Mouse (Mus musculus): Measurements from ENCODE around the gene Lrmda. TPM values are rescaled to one million over a fixed set of nuclear protein-coding genes. Genes with fewer than 3 reads are reported as not detected.
A peak's percentile ranks its signal among the peaks of the same experiment; 100 is the strongest.

Gene Lrmda
- polyA plus RNA-seq, 1 experiment from 2014 or later = 0.60 TPM

GRCm38 (mm10) chr14:22545887-22546675 is 526.6 kb downstream of the Lrmda start:
- no peak for DNase-seq (ENCODE audit: low spot score)
- Histone ChIP-seq H3K27me3 (ENCODE audit: insufficient read depth, poor library complexity, severe bottlenecking) (peaks cover 12% of the 10 kb centered on the region; the same call in 1 of the 2 replicates), H3K27ac (no peak overlapping the region), H3K4me1 (no peaks in the 10 kb centered on the region), H3K4me3 (no peak overlapping the region), H3K9me3 (no peaks in the 10 kb centered on the region), H3K36me3 (no peaks in the 10 kb centered on the region)
- WGBS = 67% methylated on average over 8 of the region's 8 CpGs

DNA sequence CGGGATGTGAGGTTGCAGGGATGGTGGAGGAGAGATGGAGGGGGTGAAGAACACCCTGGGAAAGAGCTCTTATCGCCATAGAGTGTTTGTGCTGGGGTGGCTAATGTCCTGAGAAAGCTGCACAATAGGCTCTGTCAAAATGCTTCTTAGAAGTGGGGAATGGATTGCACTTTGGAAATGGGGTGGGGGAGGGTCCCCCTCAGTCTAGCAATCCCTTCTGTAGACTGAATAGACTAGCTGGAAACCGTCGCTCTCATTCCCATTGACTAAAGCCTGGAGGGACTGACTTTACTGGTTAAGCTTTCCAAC is 527.1 kb downstream of the Lrmda start:
- Histone ChIP-seq H3K4me1 (no peaks in the 10 kb centered on the region), H3K27me3 (ENCODE audit: insufficient read depth, poor library complexity, severe bottlenecking) (peaks cover 12% of the 10 kb centered on the region; the same call in 1 of the 2 replicates), H3K4me3 (no peak overlapping the region), H3K27ac (no peak overlapping the region), H3K36me3 (no peaks in the 10 kb centered on the region), H3K9me3 (no peaks in the 10 kb centered on the region)
- no peak for DNase-seq (ENCODE audit: low spot score)
- 63% methylated on average over 4 of the region's 4 CpGs for WGBS

DNA sequence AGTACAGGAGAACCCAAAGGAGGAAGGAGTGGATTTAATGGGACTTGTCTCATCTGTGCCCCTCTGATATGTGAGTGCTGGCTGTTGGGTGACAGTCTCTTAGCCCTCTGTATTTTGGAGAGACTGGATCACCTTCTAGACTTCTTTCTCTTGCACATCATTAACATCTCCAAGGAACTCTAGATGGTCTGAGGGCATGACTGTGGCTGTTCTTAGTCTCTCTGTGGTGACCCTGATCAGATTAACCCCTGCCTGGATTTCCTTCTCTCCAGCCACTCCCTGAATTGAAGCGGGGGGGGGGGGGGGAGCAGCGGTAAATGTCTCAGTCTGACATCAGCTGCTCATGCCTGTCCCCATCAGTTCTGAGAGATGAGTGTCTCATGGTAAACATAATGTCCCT is 528.8 kb downstream of the Lrmda start:
- Histone ChIP-seq H3K9me3 (no peaks in the 10 kb centered on the region), H3K4me1 (no peaks in the 10 kb centered on the region), H3K36me3 (no peaks in the 10 kb centered on the region), H3K27me3 (ENCODE audit: insufficient read depth, poor library complexity, severe bottlenecking) (peaks cover 12% of the 10 kb centered on the region; the same call in 1 of the 2 replicates), H3K27ac (no peak overlapping the region), H3K4me3 (no peak overlapping the region)
- 46% methylated on average over 2 of the region's 2 CpGs for WGBS
- no peak for DNase-seq (ENCODE audit: low spot score)

- WGBS = 87% methylated on average over 2 of the region's 2 CpGs
- H3K9me3 ChIP-seq = no peaks in the 10 kb centered on the region
- no peak for DNase-seq (ENCODE audit: low spot score)
- no peak overlapping the region for H3K4me3 ChIP-seq
- no peaks in the 10 kb centered on the region for H3K4me1 ChIP-seq
- H3K27ac ChIP-seq = no peak overlapping the region
- H3K36me3 ChIP-seq = no peaks in the 10 kb centered on the region
- H3K27me3 ChIP-seq (ENCODE audit: insufficient read depth, poor library complexity, severe bottlenecking) = peaks cover 7% of the 10 kb centered on the region; the same call in 1 of the 2 replicates
Measured at GRCm38 (mm10) chr14:22549166-22549565, 529.7 kb downstream of the Lrmda start.

DNA sequence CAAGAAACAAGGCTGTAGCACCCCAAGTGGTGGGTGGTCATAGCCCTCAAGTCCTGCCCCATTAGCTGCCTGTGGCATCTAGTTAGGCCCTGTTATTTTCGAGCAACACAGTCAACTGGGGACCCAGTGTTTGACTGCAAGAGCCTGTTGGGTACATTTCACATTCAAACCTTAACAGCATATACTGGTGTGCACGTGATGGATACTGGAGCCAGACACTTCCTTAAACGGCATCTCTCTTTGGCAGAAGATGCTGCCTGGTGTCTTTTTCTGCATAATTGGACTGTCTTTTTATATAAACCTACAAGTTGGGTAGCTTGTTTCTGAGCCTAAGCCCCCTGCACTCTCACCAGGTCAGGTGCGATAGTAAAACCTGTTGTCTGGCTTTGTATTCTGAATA is 532.8 kb downstream of the Lrmda start:
- 82% methylated on average over 4 of the region's 4 CpGs for WGBS
- no peak overlapping the region for H3K4me3 ChIP-seq
- H3K27me3 ChIP-seq (ENCODE audit: insufficient read depth, poor library complexity, severe bottlenecking) = 0 out of 2 replicates have a peak, but pooled peaks cover 5% of the 10 kb centered on the region

GRCm38 (mm10) chr14:22552841-22553240 is 533.3 kb downstream of the Lrmda start:
- no peak for DNase-seq (ENCODE audit: low spot score)
- Histone ChIP-seq H3K27ac (no peak overlapping the region), H3K9me3 (no peaks in the 10 kb centered on the region), H3K4me3 (no peak overlapping the region), H3K27me3 (ENCODE audit: insufficient read depth, poor library complexity, severe bottlenecking) (0 out of 2 replicates have a peak, but pooled peaks cover 5% of the 10 kb centered on the region), H3K4me1 (no peaks in the 10 kb centered on the region), H3K36me3 (no peaks in the 10 kb centered on the region)
- WGBS = 60% methylated on average over 3 of the region's 3 CpGs

More for the DNA sequence above, 532.8 kb downstream of the Lrmda start:
- H3K27ac ChIP-seq = no peak overlapping the region
- no peaks in the 10 kb centered on the region for H3K4me1 ChIP-seq
- no peak for DNase-seq (ENCODE audit: low spot score)
- no peaks in the 10 kb centered on the region for H3K9me3 ChIP-seq
- no peaks in the 10 kb centered on the region for H3K36me3 ChIP-seq

DNA sequence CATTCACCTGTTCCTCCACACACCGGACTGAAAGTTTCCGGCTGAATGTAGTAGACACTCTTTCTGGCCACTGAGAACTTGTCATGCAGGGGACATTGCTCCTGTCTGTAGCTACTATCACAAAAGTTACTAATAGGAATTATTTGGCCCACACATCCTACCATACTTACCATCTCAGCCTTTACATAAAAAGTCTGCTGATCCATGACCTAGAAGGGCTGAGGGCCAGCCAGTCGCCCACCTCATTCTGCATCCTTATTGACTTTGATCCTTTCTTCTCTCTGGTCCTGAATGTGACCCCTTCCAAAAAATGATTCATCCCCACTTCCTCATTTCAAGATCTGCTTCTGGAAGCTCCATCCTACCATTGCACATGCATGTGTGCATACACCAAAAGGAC is 534.2 kb downstream of the Lrmda start:
- H3K27ac ChIP-seq = no peak overlapping the region
- DNase-seq (ENCODE audit: low spot score) = peak; percentile 66
- H3K4me1 ChIP-seq = no peaks in the 10 kb centered on the region
- no peak overlapping the region for H3K4me3 ChIP-seq
- H3K9me3 ChIP-seq = no peaks in the 10 kb centered on the region
- H3K36me3 ChIP-seq = no peaks in the 10 kb centered on the region
- H3K27me3 ChIP-seq (ENCODE audit: insufficient read depth, poor library complexity, severe bottlenecking) = 0 out of 2 replicates have a peak, but pooled peaks cover 5% of the 10 kb centered on the region
- 90% methylated on average over 3 of the region's 3 CpGs for WGBS

DNA sequence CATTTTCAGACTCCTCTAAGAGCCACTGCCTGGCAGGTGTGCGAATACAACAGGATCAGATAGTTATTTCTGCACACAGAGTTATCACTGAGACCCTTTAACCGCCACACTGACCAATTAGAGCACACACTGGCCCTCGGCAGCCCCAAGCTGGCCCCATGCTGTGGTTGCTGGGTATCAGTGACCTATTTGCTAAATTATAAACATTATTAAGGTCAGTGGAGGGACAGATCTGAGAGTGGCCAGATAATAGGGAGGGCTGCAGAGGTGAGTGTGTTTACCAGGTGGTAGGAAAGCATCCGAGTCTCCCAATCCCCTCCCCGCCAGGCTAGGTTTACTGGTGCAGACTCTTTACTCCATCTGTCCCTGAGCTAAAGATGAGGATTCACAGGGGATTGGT is 553.0 kb downstream of the Lrmda start:
- peaks cover 14% of the 10 kb centered on the region for H3K4me1 ChIP-seq
- H3K36me3 ChIP-seq = no peaks in the 10 kb centered on the region
- H3K27me3 ChIP-seq (ENCODE audit: insufficient read depth, poor library complexity, severe bottlenecking) = peaks cover 13% of the 10 kb centered on the region
- no peaks in the 10 kb centered on the region for H3K9me3 ChIP-seq
- H3K4me3 ChIP-seq = no peak overlapping the region
- no peak for DNase-seq (ENCODE audit: low spot score)
- WGBS = 61% methylated on average over 5 of the region's 5 CpGs
- no peak overlapping the region; the same call in 1 of the 2 replicates for H3K27ac ChIP-seq

GRCm38 (mm10) chr14:22573585-22573984 is 554.1 kb downstream of the Lrmda start:
- no peak for DNase-seq (ENCODE audit: low spot score)
- Histone ChIP-seq H3K27ac (no peak overlapping the region), H3K4me1 (peaks cover 22% of the 10 kb centered on the region), H3K9me3 (no peaks in the 10 kb centered on the region), H3K4me3 (no peak overlapping the region), H3K36me3 (no peaks in the 10 kb centered on the region), H3K27me3 (ENCODE audit: insufficient read depth, poor library complexity, severe bottlenecking) (peaks cover 13% of the 10 kb centered on the region)
- whole genome bisulfite sequencing = 87% methylated on average over 7 of the region's 7 CpGs

- H3K27me3 ChIP-seq (ENCODE audit: insufficient read depth, poor library complexity, severe bottlenecking) = peaks cover 14% of the 10 kb centered on the region
- H3K27ac ChIP-seq = no peak overlapping the region
- H3K4me3 ChIP-seq = no peak overlapping the region
- H3K9me3 ChIP-seq = no peaks in the 10 kb centered on the region
- no peak for DNase-seq (ENCODE audit: low spot score)
- WGBS = 86% methylated on average over 4 of the region's 4 CpGs
- H3K4me1 ChIP-seq = peaks cover 23% of the 10 kb centered on the region
- H3K36me3 ChIP-seq = no peaks in the 10 kb centered on the region
Measured at GRCm38 (mm10) chr14:22574006-22574405, 554.5 kb downstream of the Lrmda start.

- Histone ChIP-seq H3K4me1 (peaks cover 23% of the 10 kb centered on the region), H3K4me3 (no peak overlapping the region), H3K27ac (no peak overlapping the region), H3K36me3 (no peaks in the 10 kb centered on the region), H3K9me3 (no peaks in the 10 kb centered on the region), H3K27me3 (ENCODE audit: insufficient read depth, poor library complexity, severe bottlenecking) (peaks cover 30% of the 10 kb centered on the region)
- 56% methylated on average over 6 of the region's 6 CpGs for WGBS
- DNase-seq (ENCODE audit: low spot score) = no peak
Measured at GRCm38 (mm10) chr14:22576441-22576840, 556.9 kb downstream of the Lrmda start.

DNA sequence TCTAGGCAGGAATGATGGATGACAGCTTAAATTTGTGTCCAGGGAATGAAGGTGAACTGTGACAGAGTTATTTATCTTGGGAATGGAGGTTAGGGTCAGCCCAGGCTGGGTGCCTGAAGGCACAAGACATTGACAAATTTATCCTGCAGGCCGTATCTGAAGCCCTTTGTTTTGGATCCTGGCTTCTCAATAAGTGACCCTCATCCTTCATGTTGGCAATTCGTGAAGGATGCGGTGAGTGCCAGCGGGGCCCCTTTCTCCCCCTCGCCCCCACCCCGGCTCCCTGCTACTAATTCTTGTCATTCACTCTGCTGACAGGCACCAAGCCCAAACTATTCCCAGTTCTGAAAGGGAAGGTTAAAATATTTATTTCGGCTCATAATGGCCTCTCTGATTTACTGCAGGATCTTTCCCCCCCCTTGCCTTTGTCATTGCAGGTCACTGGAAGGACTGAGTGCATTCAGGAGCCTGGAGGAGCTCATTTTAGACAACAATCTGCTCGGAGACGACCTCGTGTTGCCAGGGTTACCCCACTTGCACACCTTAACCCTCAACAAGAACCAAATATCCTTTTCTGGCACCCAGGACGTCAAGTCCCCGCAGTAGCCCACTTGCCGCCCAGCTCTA is 558.0 kb downstream of the Lrmda start:
- Histone ChIP-seq H3K9me3 (no peaks in the 10 kb centered on the region), H3K27me3 (ENCODE audit: insufficient read depth, poor library complexity, severe bottlenecking) (peaks cover 30% of the 10 kb centered on the region), H3K27ac (no peak overlapping the region), H3K36me3 (no peaks in the 10 kb centered on the region), H3K4me1 (peaks cover 23% of the 10 kb centered on the region), H3K4me3 (no peak overlapping the region)
- WGBS = 48% methylated on average over 13 of the region's 13 CpGs
- DNase-seq (ENCODE audit: low spot score) = no peak

GRCm38 (mm10) chr14:22578224-22578623 is 558.7 kb downstream of the Lrmda start:
- H3K4me1 ChIP-seq = peaks cover 23% of the 10 kb centered on the region
- H3K27ac ChIP-seq = no peak overlapping the region
- H3K27me3 ChIP-seq (ENCODE audit: insufficient read depth, poor library complexity, severe bottlenecking) = peaks cover 28% of the 10 kb centered on the region
- no peaks in the 10 kb centered on the region for H3K9me3 ChIP-seq
- peak; percentile 86 for DNase-seq (ENCODE audit: low spot score)
- H3K36me3 ChIP-seq = no peaks in the 10 kb centered on the region
- H3K4me3 ChIP-seq = no peak overlapping the region
- WGBS = 17% methylated on average over 6 of the region's 6 CpGs

Measured in heart, embryonic 10.5 days (tissue).